Mouse (Mus musculus) liver, adult (tissue): ENCODE data around the gene Ghr.

Source experiments
- GATA4 ChIP-seq: IDR thresholded peaks from 2 replicates; pipeline ENCODE4 v1.6.1; 2014; ENCODE audit warnings: mild to moderate bottlenecking, low read length; ENCODE audit not compliant: insufficient replicate concordance

Gene Ghr

GRCm38 (mm10) chr15:3582807-3583636 lies at the start of gene Ghr:
TSS of gene Ghr (minus strand) at chr15:3583492.
- TF ChIP-seq GATA4: peak; percentile 13; the same call in 1 of the 2 replicates

GRCm38 (mm10) chr15:3622746-3623145 lies 39.5 kb upstream of the Ghr start:
- no peak for TF ChIP-seq GATA4

GRCm38 (mm10) chr15:3620368-3620767 lies 37.1 kb upstream of the Ghr start:
- TF ChIP-seq GATA4: no peak

GRCm38 (mm10) chr15:3618311-3618710 lies 35.0 kb upstream of the Ghr start:
- no peak for TF ChIP-seq GATA4

GRCm38 (mm10) chr15:3611961-3612360 lies 28.7 kb upstream of the Ghr start:
- no peak for TF ChIP-seq GATA4

GRCm38 (mm10) chr15:3607951-3608350 lies 24.7 kb upstream of the Ghr start:
- no peak for TF ChIP-seq GATA4

- no peak for TF ChIP-seq GATA4
Measured at GRCm38 (mm10) chr15:3602098-3602486, 18.8 kb upstream of the Ghr start.

GRCm38 (mm10) chr15:3601422-3602097 lies 18.3 kb upstream of the Ghr start:
- TF ChIP-seq GATA4: peak; percentile 54; the same call in 1 of the 2 replicates

GRCm38 (mm10) chr15:3587879-3588278 lies 4.6 kb upstream of the Ghr start:
- no peak for TF ChIP-seq GATA4

- no peak for TF ChIP-seq GATA4
Measured at GRCm38 (mm10) chr15:3584361-3584760, 1.1 kb upstream of the Ghr start.

- no peak for TF ChIP-seq GATA4
Measured at GRCm38 (mm10) chr15:3581861-3582806, 1.2 kb downstream of the Ghr start.

GRCm38 (mm10) chr15:3581337-3581736 lies 2.0 kb downstream of the Ghr start:
- TF ChIP-seq GATA4: no peak

- TF ChIP-seq GATA4: no peak
Measured at GRCm38 (mm10) chr15:3580216-3580615, 3.1 kb downstream of the Ghr start.

GRCm38 (mm10) chr15:3578286-3578980 lies 4.9 kb downstream of the Ghr start:
- TF ChIP-seq GATA4: no peak

GRCm38 (mm10) chr15:3569178-3569903 lies 14.0 kb downstream of the Ghr start:
- TF ChIP-seq GATA4: no peak

- TF ChIP-seq GATA4: no peak
Measured at GRCm38 (mm10) chr15:3564570-3564969, 18.7 kb downstream of the Ghr start.
